Mouse (Mus musculus): Measurements from ENCODE around the gene Pias3. TPM values are rescaled to one million over a fixed set of nuclear protein-coding genes. Genes with fewer than 3 reads are reported as not detected.
"Not testable (repeated sequence)": the region's sequence is repeated elsewhere in the genome, so short reads cannot be mapped to it uniquely, and the experiment has no call there.

The Pias3 gene
- polyA plus RNA-seq, 1 experiment from 2014 or later, result 45.1 TPM

- DNase-seq (ENCODE audit: low spot score) (peak; percentile 45), ATAC-seq (ENCODE audit: low read depth) (no peak)
- H3K27ac ChIP-seq (replicated peaks; ENCODE audit: low read depth, low read length), result no peak overlapping the region
- H3K9ac ChIP-seq (ENCODE audit: low read depth, low read length), result no peak overlapping the region
- 35% methylated on average over 5 of the region's 5 CpGs for WGBS
- no peaks in the 10 kb centered on the region for H3K9me3 ChIP-seq (ENCODE audit: control insufficient read depth, low read length)
- H3K4me2 ChIP-seq (ENCODE audit: low read depth, low read length), result no peak overlapping the region
- no peak overlapping the region for H3K4me3 ChIP-seq (ENCODE audit: low read depth, low read length)
- H3K27me3 ChIP-seq (replicated peaks; ENCODE audit: control insufficient read depth, insufficient read depth, low read length), result no peaks in the 10 kb centered on the region; the same call in 1 of the 2 replicates
- no peaks in the 10 kb centered on the region for H3K36me3 ChIP-seq (ENCODE audit: control insufficient read depth, insufficient read depth, low read length)
- H3K4me1 ChIP-seq (ENCODE audit: control insufficient read depth, insufficient read depth, low read length), result peaks cover 5% of the 10 kb centered on the region
Measured at GRCm38 (mm10) chr3:96679159-96679674, 17.0 kb upstream of the Pias3 start.

- Histone ChIP-seq H3K36me3 (ENCODE audit: control insufficient read depth, insufficient read depth, low read length) (no peaks in the 10 kb centered on the region), H3K9me3 (ENCODE audit: control insufficient read depth, low read length) (no peaks in the 10 kb centered on the region), H3K4me1 (ENCODE audit: control insufficient read depth, insufficient read depth, low read length) (no peaks in the 10 kb centered on the region), H3K4me3 (ENCODE audit: low read depth, low read length) (no peak overlapping the region), H3K27ac (replicated peaks; ENCODE audit: low read depth, low read length) (no peak overlapping the region), H3K27me3 (replicated peaks; ENCODE audit: control insufficient read depth, insufficient read depth, low read length) (no peaks in the 10 kb centered on the region; the same call in 1 of the 2 replicates), H3K9ac (ENCODE audit: low read depth, low read length) (no peak overlapping the region), H3K4me2 (ENCODE audit: low read depth, low read length) (no peak overlapping the region)
- no peak for ATAC-seq (ENCODE audit: low read depth)
- no peak for DNase-seq (ENCODE audit: low spot score)
- WGBS, result 28% methylated on average over 12 of the region's 12 CpGs
Measured at GRCm38 (mm10) chr3:96680269-96680956, 15.8 kb upstream of the Pias3 start.

GRCm38 (mm10) chr3:96683496-96683895 lies 12.7 kb upstream of the Pias3 start:
- 81% methylated on average over 3 of the region's 3 CpGs for WGBS
- Histone ChIP-seq H3K27ac (replicated peaks; ENCODE audit: low read depth, low read length) (no peak overlapping the region), H3K27me3 (replicated peaks; ENCODE audit: control insufficient read depth, insufficient read depth, low read length) (no peaks in the 10 kb centered on the region; the same call in 1 of the 2 replicates), H3K4me1 (ENCODE audit: control insufficient read depth, insufficient read depth, low read length) (no peaks in the 10 kb centered on the region), H3K36me3 (ENCODE audit: control insufficient read depth, insufficient read depth, low read length) (no peaks in the 10 kb centered on the region), H3K9ac (ENCODE audit: low read depth, low read length) (no peak overlapping the region), H3K9me3 (ENCODE audit: control insufficient read depth, low read length) (no peaks in the 10 kb centered on the region), H3K4me3 (ENCODE audit: low read depth, low read length) (no peak overlapping the region), H3K4me2 (ENCODE audit: low read depth, low read length) (no peak overlapping the region)
- no peak for DNase-seq (ENCODE audit: low spot score)
- no peak for ATAC-seq (ENCODE audit: low read depth)

GRCm38 (mm10) chr3:96684151-96684821 lies 11.9 kb upstream of the Pias3 start:
- peak overlapping the region; percentile 30; the same call in 1 of the 2 replicates for H3K4me3 ChIP-seq (ENCODE audit: low read depth, low read length)
- H3K4me1 ChIP-seq (ENCODE audit: control insufficient read depth, insufficient read depth, low read length), result no peaks in the 10 kb centered on the region
- peak overlapping the region; percentile 54 for H3K9ac ChIP-seq (ENCODE audit: low read depth, low read length)
- ATAC-seq (ENCODE audit: low read depth) (no peak), DNase-seq (ENCODE audit: low spot score) (no peak)
- H3K36me3 ChIP-seq (ENCODE audit: control insufficient read depth, insufficient read depth, low read length), result no peaks in the 10 kb centered on the region
- no peak overlapping the region for H3K27ac ChIP-seq (replicated peaks; ENCODE audit: low read depth, low read length)
- WGBS, result 65% methylated on average over 17 of the region's 17 CpGs
- H3K9me3 ChIP-seq (ENCODE audit: control insufficient read depth, low read length), result no peaks in the 10 kb centered on the region
- no peaks in the 10 kb centered on the region; the same call in 1 of the 2 replicates for H3K27me3 ChIP-seq (replicated peaks; ENCODE audit: control insufficient read depth, insufficient read depth, low read length)
- H3K4me2 ChIP-seq (ENCODE audit: low read depth, low read length), result peak overlapping the region; percentile 54

GRCm38 (mm10) chr3:96684822-96685156 lies 11.4 kb upstream of the Pias3 start:
- WGBS, result 31% methylated on average over 28 of the region's 28 CpGs
- no peaks in the 10 kb centered on the region for H3K36me3 ChIP-seq (ENCODE audit: control insufficient read depth, insufficient read depth, low read length)

GRCm38 (mm10) chr3:96686057-96686456 lies 10.1 kb upstream of the Pias3 start:
- WGBS, result 96% methylated on average over 5 of the region's 5 CpGs
- H3K36me3 ChIP-seq (ENCODE audit: control insufficient read depth, insufficient read depth, low read length); H3K4me1 ChIP-seq (ENCODE audit: control insufficient read depth, insufficient read depth, low read length); H3K9ac ChIP-seq (ENCODE audit: low read depth, low read length); H3K4me3 ChIP-seq (ENCODE audit: low read depth, low read length); ATAC-seq (ENCODE audit: low read depth); DNase-seq (ENCODE audit: low spot score); H3K9me3 ChIP-seq (ENCODE audit: control insufficient read depth, low read length); H3K4me2 ChIP-seq (ENCODE audit: low read depth, low read length); H3K27ac ChIP-seq (replicated peaks; ENCODE audit: low read depth, low read length); H3K27me3 ChIP-seq (replicated peaks; ENCODE audit: control insufficient read depth, insufficient read depth, low read length): not testable (repeated sequence)

More at GRCm38 (mm10) chr3:96684822-96685156, 11.4 kb upstream of the Pias3 start:
- DNase-seq (ENCODE audit: low spot score) (no peak), ATAC-seq (ENCODE audit: low read depth) (no peak)
- no peaks in the 10 kb centered on the region for H3K4me1 ChIP-seq (ENCODE audit: control insufficient read depth, insufficient read depth, low read length)
- H3K4me2 ChIP-seq (ENCODE audit: low read depth, low read length), result peak overlapping the region; percentile 54
- peak overlapping the region; percentile 30 for H3K4me3 ChIP-seq (ENCODE audit: low read depth, low read length)
- H3K9ac ChIP-seq (ENCODE audit: low read depth, low read length), result peak overlapping the region; percentile 54
- no peak overlapping the region for H3K27ac ChIP-seq (replicated peaks; ENCODE audit: low read depth, low read length)
- H3K9me3 ChIP-seq (ENCODE audit: control insufficient read depth, low read length), result no peaks in the 10 kb centered on the region
- H3K27me3 ChIP-seq (replicated peaks; ENCODE audit: control insufficient read depth, insufficient read depth, low read length), result no peaks in the 10 kb centered on the region; the same call in 1 of the 2 replicates

- no peak for ATAC-seq (ENCODE audit: low read depth)
- 77% methylated on average over 11 of the region's 11 CpGs for WGBS
Measured at GRCm38 (mm10) chr3:96688854-96689253, 7.3 kb upstream of the Pias3 start.

GRCm38 (mm10) chr3:96690298-96690697 lies 5.9 kb upstream of the Pias3 start:
- H3K4me1 ChIP-seq (ENCODE audit: control insufficient read depth, insufficient read depth, low read length), result no peaks in the 10 kb centered on the region
- no peak overlapping the region for H3K4me2 ChIP-seq (ENCODE audit: low read depth, low read length)
- no peak overlapping the region for H3K4me3 ChIP-seq (ENCODE audit: low read depth, low read length)
- H3K27me3 ChIP-seq (replicated peaks; ENCODE audit: control insufficient read depth, insufficient read depth, low read length), result no peaks in the 10 kb centered on the region
- WGBS, result 44% methylated on average over 3 of the region's 3 CpGs
- DNase-seq (ENCODE audit: low spot score) (no peak), ATAC-seq (ENCODE audit: low read depth) (no peak)
- H3K27ac ChIP-seq (replicated peaks; ENCODE audit: low read depth, low read length), result no peak overlapping the region
- H3K36me3 ChIP-seq (ENCODE audit: control insufficient read depth, insufficient read depth, low read length), result no peaks in the 10 kb centered on the region
- no peak overlapping the region for H3K9ac ChIP-seq (ENCODE audit: low read depth, low read length)
- H3K9me3 ChIP-seq (ENCODE audit: control insufficient read depth, low read length), result no peaks in the 10 kb centered on the region

More at GRCm38 (mm10) chr3:96688854-96689253, 7.3 kb upstream of the Pias3 start:
- Histone ChIP-seq H3K9ac (ENCODE audit: low read depth, low read length) (no peak overlapping the region), H3K27ac (replicated peaks; ENCODE audit: low read depth, low read length) (no peak overlapping the region), H3K4me2 (ENCODE audit: low read depth, low read length) (no peak overlapping the region), H3K4me1 (ENCODE audit: control insufficient read depth, insufficient read depth, low read length) (no peaks in the 10 kb centered on the region), H3K27me3 (replicated peaks; ENCODE audit: control insufficient read depth, insufficient read depth, low read length) (no peaks in the 10 kb centered on the region; the same call in 1 of the 2 replicates), H3K36me3 (ENCODE audit: control insufficient read depth, insufficient read depth, low read length) (no peaks in the 10 kb centered on the region), H3K4me3 (ENCODE audit: low read depth, low read length) (no peak overlapping the region), H3K9me3 (ENCODE audit: control insufficient read depth, low read length) (no peaks in the 10 kb centered on the region)
- DNase-seq (ENCODE audit: low spot score), result no peak
